In genomic region chr15:37045456-37045855, GRCm38 (mm10) we compare ENCODE assay signal across 10 mouse cellular contexts. TPM values are rescaled to one million over a fixed set of nuclear protein-coding genes. Genes with fewer than 3 reads are reported as not detected.
A peak's percentile ranks its signal among the peaks of the same experiment; 100 is the strongest.
DNase-seq lines count a peak whose midpoint lies in the region; ATAC-seq lines count a peak whose summit lies in the region.
"Had no signal": no experiment of that assay in that cellular context is flagged by ENCODE, and none has a peak within 500 bp of the region (broad histone marks: within the 10 kb centered on the region; RNA-seq: fewer than 3 reads in every experiment).

No protein-coding gene starts in this region.

- no peaks in the 10 kb centered on the region for H3K9me3 ChIP-seq in midbrain, embryonic 15.5 days
- H3K9me3 ChIP-seq: liver, embryonic 12.5 days had no signal

- ATAC-seq in midbrain, embryonic 15.5 days (replicated peaks): no peak; the same call in 1 of the 2 replicates
- ATAC-seq: liver, embryonic 12.5 days had no signal

- 75% methylated on average over 12 of the region's 12 CpGs for WGBS in midbrain, embryonic 15.5 days

- H3K4me2 ChIP-seq in midbrain, embryonic 15.5 days: no peak overlapping the region
- H3K4me2 ChIP-seq: liver, embryonic 12.5 days had no signal

- no peak overlapping the region for H3K27ac ChIP-seq in midbrain, embryonic 15.5 days
- H3K27ac ChIP-seq: heart, adult 2 months; liver, embryonic 12.5 days had no signal

- H3K9ac ChIP-seq in midbrain, embryonic 15.5 days: no peak overlapping the region
- H3K9ac ChIP-seq: liver, embryonic 12.5 days had no signal

- H3K36me3 ChIP-seq in splenic B cell, adult 2 months (ENCODE audit: control insufficient read depth, insufficient read depth, low read length, poor library complexity, severe bottlenecking): no peaks in the 10 kb centered on the region
- H3K36me3 ChIP-seq in midbrain, embryonic 15.5 days (replicated peaks): no peaks in the 10 kb centered on the region
- H3K36me3 ChIP-seq: liver, embryonic 12.5 days had no signal

- intact Hi-C loops in heart, postnatal 36 days (cut with DNase I): no loop called here

- peaks cover 6% of the 10 kb centered on the region; the same call in 1 of the 2 replicates for H3K4me1 ChIP-seq in midbrain, embryonic 15.5 days
- H3K4me1 ChIP-seq: liver, embryonic 12.5 days had no signal

- no peak overlapping the region for H3K4me3 ChIP-seq in midbrain, embryonic 15.5 days
- H3K4me3 ChIP-seq: heart, adult 2 months; liver, embryonic 12.5 days had no signal

- H3K27me3 ChIP-seq in splenic B cell, adult 2 months (ENCODE audit: control insufficient read depth, insufficient read depth, low read length, poor library complexity, severe bottlenecking): no peaks in the 10 kb centered on the region
- no peaks in the 10 kb centered on the region for H3K27me3 ChIP-seq in midbrain, embryonic 15.5 days (replicated peaks)
- H3K27me3 ChIP-seq: liver, embryonic 12.5 days had no signal

- DNase-seq in layer of hippocampus, adult 11-12 months (ENCODE audit: low spot score): peak; percentile 67
- no peak for DNase-seq in layer of hippocampus, adult 9-10 months (ENCODE audit: low spot score)
- DNase-seq in ZHBTc4 (ENCODE audit: low read depth, low spot score): peak; percentile 79
- peak; percentile 58 to 73 for DNase-seq in layer of hippocampus, postnatal 14 days (ENCODE audit: low spot score in 2 of 2)
- peak; percentile 5 for DNase-seq in splenic B cell, adult 2 months (ENCODE audit: low read depth, low spot score)
- DNase-seq in heart, adult 8-10 months (ENCODE audit: low spot score): no peak
- DNase-seq in heart, postnatal 36 days: no peak
- DNase-seq: heart, adult 2 months had no signal

RNA-seq across cellular contexts. Expression of gene Zfp706, which starts 37.9 kb away (rescaled TPM):
- total RNA-seq in layer of hippocampus, postnatal 14 days (2021): 100 to 1,000 TPM; 293 to 299 TPM
- total RNA-seq in heart, adult 8-10 months (2022): 100 to 1,000 TPM; 214 to 231 (median 227) TPM
- polyA plus RNA-seq in midbrain, embryonic 15.5 days (2015; fragmentation: Nextera tagmentation; extraction: Ambion mirVana): 414 TPM in 2 replicates
- total RNA-seq in heart, postnatal 36 days (2021): 100 to 1,000 TPM; 217 to 238 TPM

Comparison
In these comparisons a context has a peak if more than half of its experiments do, and no peak if none do; other contexts are left out.
1. DNase-seq: peak in layer of hippocampus, adult 11-12 months (single experiment), ZHBTc4 (single experiment), layer of hippocampus, postnatal 14 days (2 of 2) and splenic B cell, adult 2 months (single experiment); none in layer of hippocampus, adult 9-10 months (single experiment), heart, adult 8-10 months (single experiment) and heart, postnatal 36 days (0 of 2).